Mouse (Mus musculus) forebrain, embryonic 15.5 days (tissue): Measurements from ENCODE around the gene Lrrc28. TPM values are rescaled to one million over a fixed set of nuclear protein-coding genes. Genes with fewer than 3 reads are reported as not detected.
A peak's percentile ranks its signal among the peaks of the same experiment; 100 is the strongest.

Experiments used
- ATAC-seq: fragments of 200-750 bp; cut with Nextera tagmentation; replicated peaks from 2 replicates; pipeline ENCODE4 v1.8.0; 2017; ENCODE audit warnings: mild to moderate bottlenecking, moderate TSS enrichment, moderate library complexity
- H3K27ac ChIP-seq: fragments of 300-500 bp; sonication (generic); replicated peaks from 2 replicates; pipeline ENCODE4 v1.5.1; 2015; ENCODE audit warnings: mild to moderate bottlenecking, inconsistent platforms
- H3K27me3 ChIP-seq: fragments of 300-500 bp; sonication (generic); 2 replicates; pipeline ENCODE4 v1.6.1; 2015; ENCODE audit warnings: inconsistent platforms
- H3K36me3 ChIP-seq: fragments of 300-500 bp; sonication (generic); 2 replicates; pipeline ENCODE4 v1.6.1; 2015; ENCODE audit warnings: mild to moderate bottlenecking, inconsistent platforms
- H3K4me1 ChIP-seq: fragments of 300-500 bp; sonication (generic); 2 replicates; pipeline ENCODE4 v1.6.1; 2015; ENCODE audit warnings: inconsistent platforms
- H3K4me2 ChIP-seq: fragments of 300-500 bp; sonication (generic); replicated peaks from 2 replicates; pipeline ENCODE4 v1.6.1; 2015; ENCODE audit warnings: mild to moderate bottlenecking, inconsistent platforms
- H3K4me3 ChIP-seq: fragments of 300-500 bp; sonication (generic); 2 replicates; pipeline ENCODE4 v1.5.1; 2015; ENCODE audit warnings: mild to moderate bottlenecking, inconsistent platforms
- H3K9ac ChIP-seq: fragments of 300-500 bp; sonication (generic); replicated peaks from 2 replicates; pipeline ENCODE4 v1.6.1; 2015; ENCODE audit warnings: mild to moderate bottlenecking, inconsistent platforms
- H3K9me3 ChIP-seq: fragments of 300-500 bp; sonication (generic); 2 replicates; pipeline ENCODE4 v1.6.1; 2016; ENCODE audit warnings: inconsistent platforms
- WGBS: fragments of 180-500 bp; shearing (Covaris S2); methylation state at CpG from one replicate; pipeline ENCODE4 v1.1.7; 2015; ENCODE audit warnings: mixed read lengths; 5-methylcytosine and 5-hydroxymethylcytosine counted together
- polyA plus RNA-seq: library from polyadenylated mRNA; unstranded; fragments of >200 nt; fragmentation: Nextera tagmentation; extraction: Ambion mirVana; gene quantifications from 2 replicates; pipeline ENCODE4 v1.2.1, GENCODE M21; 2015

Lrrc28 gene
- polyA plus RNA-seq, 1 experiment from 2014 or later: 31.0 TPM

DNA sequence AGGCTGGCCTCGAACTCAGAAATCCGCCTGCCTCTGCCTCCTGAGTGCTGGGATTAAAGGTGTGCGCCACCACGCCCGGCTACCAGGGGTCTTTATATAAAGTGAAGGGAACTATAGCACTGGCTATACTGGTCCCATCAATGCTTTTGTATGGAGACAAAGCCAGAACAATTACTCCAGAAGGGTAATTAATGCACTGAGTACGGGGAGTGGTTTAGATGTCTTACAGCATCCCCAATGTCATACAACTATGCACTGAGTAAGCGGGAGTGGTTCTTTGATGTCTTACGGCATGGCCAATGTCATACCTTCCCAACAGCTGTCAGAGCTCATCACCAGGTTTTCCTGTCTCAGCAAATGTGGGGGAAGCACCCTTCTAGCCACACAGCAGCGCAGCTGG, 2.1 kb downstream of the Lrrc28 start:
- H3K9ac ChIP-seq: no peak overlapping the region
- H3K4me1 ChIP-seq: peaks cover 33% of the 10 kb centered on the region
- H3K4me3 ChIP-seq: no peak overlapping the region
- H3K9me3 ChIP-seq: no peaks in the 10 kb centered on the region
- no peak overlapping the region for H3K4me2 ChIP-seq
- 92% methylated on average over 9 of the region's 9 CpGs for WGBS
- H3K36me3 ChIP-seq: 0 out of 2 replicates have a peak, but pooled peaks cover 3% of the 10 kb centered on the region
- no peak overlapping the region for H3K27ac ChIP-seq
- no peak for ATAC-seq
- H3K27me3 ChIP-seq: no peaks in the 10 kb centered on the region

DNA sequence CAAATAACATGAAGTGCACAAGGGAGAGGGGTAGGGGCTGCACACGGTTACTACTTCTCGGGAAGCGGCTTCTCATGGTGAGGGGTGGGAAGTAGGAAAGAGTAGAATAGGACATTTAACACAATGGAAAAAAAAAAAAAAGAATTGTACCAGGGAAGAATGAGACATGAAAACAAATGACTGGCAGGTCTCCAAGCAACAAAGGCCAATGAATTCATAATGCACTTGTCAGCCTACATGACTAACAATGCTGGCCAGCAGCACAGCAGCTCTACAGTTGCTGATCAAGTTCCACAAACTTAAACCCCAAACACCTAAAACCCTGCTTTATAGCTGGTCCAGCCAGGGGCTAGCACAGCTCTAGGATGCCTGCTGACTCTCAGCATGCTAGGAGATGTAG, 6.1 kb downstream of the Lrrc28 start:
- no peak for ATAC-seq
- no peak overlapping the region for H3K27ac ChIP-seq
- no peak overlapping the region for H3K4me3 ChIP-seq
- H3K9ac ChIP-seq: no peak overlapping the region
- H3K4me1 ChIP-seq: peaks cover 11% of the 10 kb centered on the region
- peaks cover 10% of the 10 kb centered on the region; the same call in 1 of the 2 replicates for H3K36me3 ChIP-seq
- 56% methylated on average over 3 of the region's 3 CpGs for WGBS
- H3K27me3 ChIP-seq: no peaks in the 10 kb centered on the region
- H3K4me2 ChIP-seq: no peak overlapping the region
- no peaks in the 10 kb centered on the region for H3K9me3 ChIP-seq

DNA sequence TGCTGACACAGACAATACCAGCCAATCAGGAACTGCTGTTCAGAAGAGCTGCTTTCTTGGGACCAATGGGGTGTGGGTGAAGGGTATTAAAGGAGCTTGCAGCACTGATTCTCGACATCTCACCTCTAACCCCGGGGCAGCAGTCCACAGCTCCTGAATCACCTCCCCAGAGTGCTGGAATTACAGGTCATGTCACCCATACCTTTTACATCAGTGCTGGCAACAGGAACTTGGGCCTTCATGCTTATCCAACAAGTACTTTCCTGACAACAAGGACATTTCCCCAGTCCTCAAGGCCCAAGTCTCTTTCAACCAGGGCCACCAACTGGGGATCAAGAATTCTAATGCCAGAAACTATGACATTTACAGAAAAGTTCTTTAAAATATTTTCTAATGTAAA, 8.9 kb downstream of the Lrrc28 start:
- H3K9me3 ChIP-seq: no peaks in the 10 kb centered on the region
- ATAC-seq: no peak

DNA sequence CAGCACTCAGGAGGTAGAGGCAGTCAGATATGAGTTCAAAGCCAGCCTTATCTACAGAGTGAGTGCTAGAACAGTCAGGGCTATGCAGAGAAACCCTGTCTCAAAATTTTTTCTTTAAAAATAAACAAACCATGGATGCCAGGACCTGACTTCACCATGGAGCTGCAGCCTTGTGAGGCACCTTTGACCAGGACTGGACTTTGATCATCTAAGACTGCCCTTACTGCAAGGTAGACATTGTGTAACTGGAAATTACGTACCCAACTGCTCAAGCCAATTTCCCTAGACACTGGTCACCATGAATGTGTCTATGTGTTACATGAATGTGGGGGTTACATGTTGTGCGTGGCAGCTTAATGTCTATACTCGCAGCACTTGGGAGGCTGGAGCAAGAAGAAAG, 10.9 kb downstream of the Lrrc28 start:
- no peak overlapping the region for H3K4me3 ChIP-seq
- no peaks in the 10 kb centered on the region for H3K9me3 ChIP-seq
- no peaks in the 10 kb centered on the region for H3K27me3 ChIP-seq
- no peak for ATAC-seq
- H3K27ac ChIP-seq: no peak overlapping the region
- WGBS: 93% methylated on average over 3 of the region's 3 CpGs
- H3K4me2 ChIP-seq: no peak overlapping the region
- H3K36me3 ChIP-seq: peaks cover 7% of the 10 kb centered on the region; the same call in 1 of the 2 replicates
- H3K9ac ChIP-seq: no peak overlapping the region
- no peaks in the 10 kb centered on the region for H3K4me1 ChIP-seq

More for the DNA sequence above, 8.9 kb downstream of the Lrrc28 start:
- H3K36me3 ChIP-seq: peaks cover 10% of the 10 kb centered on the region; the same call in 1 of the 2 replicates
- no peak overlapping the region for H3K4me3 ChIP-seq
- WGBS: 53% methylated on average over 2 of the region's 2 CpGs
- H3K27ac ChIP-seq: no peak overlapping the region
- no peaks in the 10 kb centered on the region for H3K27me3 ChIP-seq
- no peak overlapping the region for H3K9ac ChIP-seq
- H3K4me2 ChIP-seq: no peak overlapping the region
- H3K4me1 ChIP-seq: no peaks in the 10 kb centered on the region

DNA sequence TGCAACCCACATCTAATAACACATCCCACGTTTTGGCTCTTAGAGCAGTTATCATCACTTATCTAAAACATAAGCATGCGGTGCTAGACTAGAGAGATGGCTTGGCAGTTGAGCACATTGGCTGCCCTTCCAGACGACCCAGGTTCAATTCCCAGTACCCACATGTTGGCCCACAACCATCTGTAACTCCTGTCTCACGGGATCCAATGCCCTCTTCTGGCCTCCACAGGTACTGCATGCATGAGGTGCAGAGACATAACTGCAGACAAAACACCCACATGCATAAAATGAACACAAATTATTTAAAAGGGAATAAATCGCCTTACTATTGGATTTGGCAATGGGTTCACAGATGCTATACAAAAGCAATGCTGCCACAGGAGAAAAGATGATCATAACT, 12.7 kb downstream of the Lrrc28 start:
- H3K9me3 ChIP-seq: no peaks in the 10 kb centered on the region
- H3K36me3 ChIP-seq: peaks cover 5% of the 10 kb centered on the region; the same call in 1 of the 2 replicates
- H3K4me2 ChIP-seq: no peak overlapping the region
- H3K9ac ChIP-seq: no peak overlapping the region
- WGBS: 85% methylated on average over 5 of the region's 5 CpGs
- no peaks in the 10 kb centered on the region for H3K27me3 ChIP-seq
- ATAC-seq: no peak
- no peaks in the 10 kb centered on the region for H3K4me1 ChIP-seq
- no peak overlapping the region for H3K27ac ChIP-seq
- no peak overlapping the region for H3K4me3 ChIP-seq

DNA sequence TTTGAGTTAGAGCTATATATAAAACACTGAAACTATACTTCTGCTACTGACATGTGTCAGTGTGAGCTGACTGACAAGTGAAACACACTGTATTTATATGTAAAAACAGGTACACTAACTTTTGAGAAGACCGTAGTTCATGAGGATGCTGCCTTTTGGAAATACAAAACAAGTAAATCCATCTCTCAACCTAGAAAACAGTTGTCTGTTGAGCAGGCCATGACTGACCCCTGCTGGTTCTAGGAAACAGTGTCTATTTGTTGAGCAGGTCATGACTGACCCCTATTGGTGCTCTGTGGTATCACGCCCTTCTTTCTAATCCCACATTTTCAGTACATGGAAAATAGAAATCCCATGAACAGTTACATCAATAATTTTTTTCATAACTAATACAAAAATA, 14.3 kb downstream of the Lrrc28 start:
- H3K9me3 ChIP-seq: no peaks in the 10 kb centered on the region
- no peak overlapping the region for H3K9ac ChIP-seq
- no peaks in the 10 kb centered on the region for H3K4me1 ChIP-seq
- peaks cover 5% of the 10 kb centered on the region; the same call in 1 of the 2 replicates for H3K36me3 ChIP-seq
- H3K27ac ChIP-seq: no peak overlapping the region
- no peak overlapping the region for H3K4me2 ChIP-seq
- H3K4me3 ChIP-seq: no peak overlapping the region
- ATAC-seq: peak; percentile 76
- no peaks in the 10 kb centered on the region for H3K27me3 ChIP-seq
- 7% methylated on average over 2 of the region's 2 CpGs for WGBS

DNA sequence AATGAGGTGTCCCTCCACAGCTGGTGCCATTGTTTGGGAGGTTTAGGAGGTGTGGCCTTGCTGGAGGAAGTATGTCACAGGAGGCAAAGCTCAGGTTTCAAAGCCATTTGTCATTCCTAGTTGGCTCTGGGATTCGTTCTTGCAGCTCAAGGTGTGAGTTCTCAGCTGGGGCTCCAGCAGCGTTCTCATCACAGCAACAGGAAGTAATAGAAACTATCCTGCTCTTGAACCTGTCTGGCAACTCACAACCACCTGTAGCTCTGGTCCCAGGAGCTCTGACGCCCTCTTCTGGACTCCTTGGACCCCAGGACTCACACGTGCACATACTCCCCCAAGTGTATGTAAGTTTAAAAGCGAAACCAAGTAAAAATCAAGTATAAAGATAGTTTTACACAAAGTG, 15.4 kb downstream of the Lrrc28 start:
- no peak for ATAC-seq
- Histone ChIP-seq H3K4me1 (no peaks in the 10 kb centered on the region), H3K27me3 (no peaks in the 10 kb centered on the region), H3K27ac (no peak overlapping the region), H3K4me3 (no peak overlapping the region), H3K9ac (no peak overlapping the region), H3K36me3 (0 out of 2 replicates have a peak, but pooled peaks cover 4% of the 10 kb centered on the region), H3K4me2 (no peak overlapping the region), H3K9me3 (no peaks in the 10 kb centered on the region)
- WGBS: 52% methylated on average over 5 of the region's 5 CpGs

DNA sequence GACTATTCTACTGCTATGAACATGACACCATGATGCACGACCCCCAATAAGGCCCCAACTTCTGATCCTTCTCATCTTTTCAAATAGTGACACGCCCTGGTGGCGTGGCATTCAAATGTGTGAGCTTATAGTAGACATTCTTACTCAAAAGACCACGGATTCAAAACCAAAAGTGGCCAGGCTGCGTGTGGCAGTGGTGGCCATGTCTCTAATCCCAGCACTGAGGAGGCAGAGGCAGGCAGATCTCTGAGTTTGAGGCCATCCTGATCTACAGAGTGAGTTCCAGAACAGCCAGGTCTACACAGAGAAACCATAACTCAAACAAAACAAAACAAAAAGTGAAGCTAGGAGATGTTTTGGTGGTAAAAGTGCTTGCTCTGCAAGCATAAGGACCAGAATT, 18.4 kb downstream of the Lrrc28 start:
- H3K9me3 ChIP-seq: no peaks in the 10 kb centered on the region
- no peak for ATAC-seq
- no peak overlapping the region for H3K4me2 ChIP-seq
- no peaks in the 10 kb centered on the region for H3K27me3 ChIP-seq
- no peak overlapping the region for H3K27ac ChIP-seq
- H3K4me3 ChIP-seq: no peak overlapping the region
- 94% methylated on average over 5 of the region's 5 CpGs for WGBS
- 0 out of 2 replicates have a peak, but pooled peaks cover 4% of the 10 kb centered on the region for H3K36me3 ChIP-seq
- no peak overlapping the region for H3K9ac ChIP-seq
- H3K4me1 ChIP-seq: no peaks in the 10 kb centered on the region

DNA sequence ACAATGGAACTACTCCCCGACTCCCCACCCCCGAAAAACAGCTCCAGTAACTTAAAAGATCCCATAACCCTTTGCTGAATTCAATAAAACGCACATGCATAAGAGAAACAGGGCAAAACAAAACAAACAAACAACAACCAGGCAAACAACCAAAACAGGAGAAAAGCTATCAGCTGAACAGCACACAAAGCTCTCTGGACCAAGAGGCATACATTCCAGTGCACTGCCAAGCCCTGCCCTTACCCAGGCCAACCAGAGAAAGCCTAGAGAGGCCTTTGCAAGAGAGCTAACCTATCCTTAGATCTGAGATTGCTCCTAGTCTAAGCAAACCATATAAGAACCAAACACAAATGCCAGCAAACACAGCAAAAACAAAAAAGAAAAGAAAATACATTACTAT, 22.9 kb downstream of the Lrrc28 start:
- Histone ChIP-seq H3K4me2 (no peak overlapping the region), H3K27ac (no peak overlapping the region), H3K4me1 (no peaks in the 10 kb centered on the region), H3K4me3 (no peak overlapping the region), H3K36me3 (0 out of 2 replicates have a peak, but pooled peaks cover 4% of the 10 kb centered on the region), H3K27me3 (no peaks in the 10 kb centered on the region), H3K9ac (no peak overlapping the region), H3K9me3 (no peaks in the 10 kb centered on the region)
- no peak for ATAC-seq
- 68% methylated on average over 3 of the region's 3 CpGs for WGBS

DNA sequence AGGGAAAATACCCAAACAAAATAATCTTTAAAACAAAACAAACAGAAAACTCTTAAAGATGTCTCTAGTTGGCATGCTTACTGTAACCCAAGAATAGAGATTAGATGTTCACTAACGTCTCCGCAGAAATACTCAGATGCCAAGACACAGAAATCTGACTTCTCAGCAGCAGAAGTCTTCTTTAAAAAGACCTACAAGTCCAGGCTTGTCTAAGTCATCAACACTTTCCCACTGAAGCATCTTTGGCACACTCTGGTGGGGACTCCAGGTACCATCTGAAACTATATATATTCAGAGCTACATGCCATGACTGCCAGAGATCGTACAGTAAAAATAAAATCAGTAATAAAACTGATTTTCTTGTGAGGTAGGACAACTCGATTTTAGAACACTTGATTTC, 25.2 kb downstream of the Lrrc28 start:
- Histone ChIP-seq H3K9ac (no peak overlapping the region), H3K4me2 (no peak overlapping the region), H3K9me3 (no peaks in the 10 kb centered on the region), H3K4me1 (no peaks in the 10 kb centered on the region), H3K36me3 (no peaks in the 10 kb centered on the region), H3K4me3 (no peak overlapping the region), H3K27me3 (no peaks in the 10 kb centered on the region), H3K27ac (no peak overlapping the region)
- WGBS: 77% methylated on average over 4 of the region's 4 CpGs
- no peak for ATAC-seq

DNA sequence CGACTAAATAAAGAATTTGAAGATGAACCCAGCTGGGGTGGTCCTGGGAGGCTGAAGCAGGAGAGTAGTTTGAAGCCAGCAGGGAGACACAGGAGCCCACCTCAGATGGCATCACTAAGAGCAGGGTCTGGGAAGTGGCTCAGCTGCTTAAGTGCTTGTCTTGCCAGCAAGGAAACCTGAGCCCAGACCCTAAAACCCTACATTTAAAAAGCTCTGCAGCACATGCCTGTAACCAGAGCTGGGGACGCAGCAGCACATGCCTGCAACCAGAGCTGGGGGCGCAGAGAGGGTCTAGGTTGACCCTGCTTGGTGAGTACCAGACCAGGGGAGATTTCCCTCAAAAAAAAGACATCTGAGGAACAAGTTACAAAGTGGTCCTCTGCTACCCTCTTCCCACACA, 26.8 kb downstream of the Lrrc28 start:
- 85% methylated on average over 3 of the region's 3 CpGs for WGBS
- no peaks in the 10 kb centered on the region for H3K9me3 ChIP-seq
- H3K36me3 ChIP-seq: no peaks in the 10 kb centered on the region

DNA sequence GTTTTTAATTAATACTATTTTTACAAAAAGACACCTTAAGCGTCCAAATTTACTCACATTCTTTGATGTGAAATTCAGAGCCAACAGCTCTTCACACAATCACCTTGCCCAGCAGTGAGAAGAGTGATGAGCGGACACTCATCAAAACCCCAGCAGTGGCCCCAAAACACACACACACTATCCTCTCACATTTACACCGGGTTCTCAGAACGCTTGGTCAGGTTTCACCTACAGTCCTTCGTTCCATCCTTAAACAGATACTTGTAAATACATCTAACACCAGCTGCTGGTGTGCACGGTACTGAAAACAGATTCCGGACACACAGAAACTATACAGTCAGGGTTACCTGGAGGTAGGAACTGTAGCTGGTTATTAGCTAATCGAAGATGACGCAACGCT, 27.4 kb downstream of the Lrrc28 start:
- Histone ChIP-seq H3K4me1 (peaks cover 11% of the 10 kb centered on the region; the same call in 1 of the 2 replicates), H3K27me3 (no peaks in the 10 kb centered on the region), H3K4me3 (no peak overlapping the region), H3K9ac (no peak overlapping the region), H3K36me3 (no peaks in the 10 kb centered on the region), H3K27ac (no peak overlapping the region), H3K9me3 (no peaks in the 10 kb centered on the region), H3K4me2 (no peak overlapping the region)
- ATAC-seq: no peak
- WGBS: 94% methylated on average over 10 of the region's 10 CpGs

More for the DNA sequence above, 26.8 kb downstream of the Lrrc28 start:
- Histone ChIP-seq H3K27ac (no peak overlapping the region), H3K27me3 (no peaks in the 10 kb centered on the region), H3K9ac (no peak overlapping the region), H3K4me2 (no peak overlapping the region), H3K4me3 (no peak overlapping the region), H3K4me1 (peaks cover 9% of the 10 kb centered on the region; the same call in 1 of the 2 replicates)
- ATAC-seq: no peak

DNA sequence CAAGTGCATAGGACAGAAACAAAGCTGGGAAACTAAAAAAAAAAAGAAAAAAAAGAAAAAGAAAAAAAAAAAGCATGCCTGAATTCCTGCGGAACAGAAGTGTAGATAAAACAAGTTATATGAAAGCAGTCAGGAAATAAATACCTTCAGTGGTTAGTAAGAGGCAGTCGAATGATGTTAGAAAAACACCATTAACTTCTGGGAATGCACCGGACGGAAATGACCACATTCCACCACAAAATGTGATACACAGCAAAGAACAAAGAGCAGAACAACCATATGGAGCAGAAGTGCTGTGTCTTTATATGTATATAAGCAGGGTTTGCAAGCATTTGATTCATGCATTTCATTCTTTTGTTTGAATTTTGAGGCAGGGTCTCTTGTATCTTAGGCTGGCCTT, 28.2 kb downstream of the Lrrc28 start:
- Histone ChIP-seq H3K9me3 (no peaks in the 10 kb centered on the region), H3K4me2 (no peak overlapping the region), H3K9ac (no peak overlapping the region), H3K27ac (no peak overlapping the region), H3K4me3 (no peak overlapping the region), H3K4me1 (peaks cover 11% of the 10 kb centered on the region; the same call in 1 of the 2 replicates), H3K36me3 (no peaks in the 10 kb centered on the region), H3K27me3 (no peaks in the 10 kb centered on the region)
- WGBS: 85% methylated on average over 4 of the region's 4 CpGs
- no peak for ATAC-seq
